Mouse (Mus musculus) brain, embryonic 14.5 days (tissue): Measurements from ENCODE around the gene 2610301B20Rik. TPM values are rescaled to one million over a fixed set of nuclear protein-coding genes. Genes with fewer than 3 reads are reported as not detected.
A peak's percentile ranks its signal among the peaks of the same experiment; 100 is the strongest.
"Not testable (repeated sequence)": the region's sequence is repeated elsewhere in the genome, so short reads cannot be mapped to it uniquely, and the experiment has no call there.

Experiments used
- DNase-seq: peaks from one replicate; pipeline ENCODE4 v3.0.0-alpha.2; 2011; ENCODE audit warnings: low read depth
- CTCF ChIP-seq: fragments of 200-500 bp; IDR thresholded peaks from 2 replicates; pipeline ENCODE4 v1.5.1; 2012; ENCODE audit warnings: inconsistent platforms, mild to moderate bottlenecking, moderate library complexity, borderline replicate concordance; ENCODE audit not compliant: insufficient read depth, insufficient read length; ENCODE audit errors: extremely low read depth
- POLR2A ChIP-seq: fragments of 200-500 bp; IDR thresholded peaks from 2 replicates; pipeline ENCODE4 v1.6.1; 2012; ENCODE audit warnings: mild to moderate bottlenecking, inconsistent platforms, borderline replicate concordance; ENCODE audit not compliant: poor library complexity, insufficient read depth, insufficient read length, severe bottlenecking; ENCODE audit errors: extremely low read depth
- polyA plus RNA-seq: library from polyadenylated mRNA; depleted of rRNA; stranded (reverse); fragments of >200 nt; gene quantifications from 2 replicates; pipeline ENCODE4 v1.2.3, GENCODE M21; 2012; rRNA removed

The 2610301B20Rik gene
- polyA plus RNA-seq, result 32.7 and 36.8 TPM in 2 replicates

GRCm38 (mm10) chr4:10873920-10874665 is at the start of gene 2610301B20Rik:
TSS of gene 2610301B20Rik (plus strand) at chr4:10874498.
- TF ChIP-seq CTCF (no peak), POLR2A (peak; percentile 71)
- peak; percentile 97 for DNase-seq

- TF ChIP-seq CTCF (no peak), POLR2A (no peak)
- DNase-seq, result no peak
These were observed 41.0 kb upstream of the 2610301B20Rik start for GRCm38 (mm10) chr4:10833273-10833672.

GRCm38 (mm10) chr4:10835252-10836051 is 38.8 kb upstream of the 2610301B20Rik start:
- TF ChIP-seq POLR2A, result no peak
- peak; percentile 65; the same call in 1 of the 2 replicates for TF ChIP-seq CTCF

DNA sequence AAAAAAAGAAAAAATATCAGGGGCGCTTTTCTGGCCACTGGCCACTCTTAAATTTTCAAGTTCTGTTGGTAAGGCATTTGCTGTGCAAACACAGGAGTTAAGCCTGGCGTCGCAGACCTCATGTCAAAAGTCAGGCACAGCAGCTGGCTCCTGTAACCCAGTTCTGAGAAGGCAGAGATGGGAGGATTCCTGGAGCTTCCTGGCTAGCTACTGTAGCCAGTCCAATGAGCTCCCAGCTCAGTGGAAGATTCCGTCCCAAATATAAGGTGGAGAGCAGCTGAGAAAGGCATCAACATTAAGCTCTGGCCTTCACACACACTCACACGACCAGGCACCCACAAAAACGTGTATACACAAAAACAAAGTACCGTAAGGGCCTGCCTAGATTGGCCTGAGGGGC is 28.4 kb upstream of the 2610301B20Rik start:
- TF ChIP-seq CTCF (no peak), POLR2A (no peak)
- no peak for DNase-seq

More at GRCm38 (mm10) chr4:10835252-10836051, 38.8 kb upstream of the 2610301B20Rik start:
- DNase-seq, result peak; percentile 62

DNA sequence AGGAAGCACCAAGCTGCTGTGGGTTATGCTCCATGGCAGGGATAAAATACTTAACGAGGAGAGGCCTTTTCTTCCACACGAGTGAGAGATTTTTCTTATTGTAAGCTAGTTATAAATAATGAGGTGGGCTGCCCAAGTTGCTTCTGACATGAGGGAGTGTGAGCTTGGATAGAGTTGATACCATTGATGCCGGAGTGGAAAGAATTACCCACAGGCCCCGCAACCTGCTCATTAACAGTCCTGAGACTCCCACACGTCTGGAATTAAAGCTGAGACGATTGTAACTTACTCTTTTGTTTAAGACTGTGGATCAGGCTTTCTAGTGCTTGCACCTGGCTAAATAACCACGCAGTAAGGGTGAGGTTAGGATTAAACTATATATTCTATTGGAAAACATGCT is 24.5 kb upstream of the 2610301B20Rik start:
- no peak for TF ChIP-seq CTCF
- TF ChIP-seq POLR2A, result no peak
- DNase-seq, result peak; percentile 15

GRCm38 (mm10) chr4:10851013-10851412 is 23.3 kb upstream of the 2610301B20Rik start:
- TF ChIP-seq POLR2A (no peak), CTCF (no peak)
- no peak for DNase-seq

DNA sequence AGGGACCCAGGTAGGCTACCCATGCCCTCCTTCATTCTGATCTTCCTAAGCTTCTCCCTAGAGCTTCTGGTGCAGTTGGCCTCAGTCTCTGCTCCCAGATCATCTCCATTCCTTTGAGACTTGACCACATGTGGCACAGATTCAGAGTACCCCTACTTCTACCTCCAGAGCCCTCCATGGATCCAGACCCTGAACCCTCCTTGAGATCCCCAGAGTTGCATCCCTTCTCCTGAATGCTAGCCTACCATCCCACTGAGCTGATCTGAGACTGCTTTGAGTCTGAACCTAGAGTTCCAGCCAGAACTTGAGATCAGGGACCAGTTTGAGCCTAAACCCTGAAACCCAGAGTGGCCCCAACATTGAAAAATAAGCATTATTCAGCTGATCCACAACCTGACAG is 15.1 kb upstream of the 2610301B20Rik start:
- TF ChIP-seq POLR2A, result no peak
- TF ChIP-seq CTCF, result no peak

DNA sequence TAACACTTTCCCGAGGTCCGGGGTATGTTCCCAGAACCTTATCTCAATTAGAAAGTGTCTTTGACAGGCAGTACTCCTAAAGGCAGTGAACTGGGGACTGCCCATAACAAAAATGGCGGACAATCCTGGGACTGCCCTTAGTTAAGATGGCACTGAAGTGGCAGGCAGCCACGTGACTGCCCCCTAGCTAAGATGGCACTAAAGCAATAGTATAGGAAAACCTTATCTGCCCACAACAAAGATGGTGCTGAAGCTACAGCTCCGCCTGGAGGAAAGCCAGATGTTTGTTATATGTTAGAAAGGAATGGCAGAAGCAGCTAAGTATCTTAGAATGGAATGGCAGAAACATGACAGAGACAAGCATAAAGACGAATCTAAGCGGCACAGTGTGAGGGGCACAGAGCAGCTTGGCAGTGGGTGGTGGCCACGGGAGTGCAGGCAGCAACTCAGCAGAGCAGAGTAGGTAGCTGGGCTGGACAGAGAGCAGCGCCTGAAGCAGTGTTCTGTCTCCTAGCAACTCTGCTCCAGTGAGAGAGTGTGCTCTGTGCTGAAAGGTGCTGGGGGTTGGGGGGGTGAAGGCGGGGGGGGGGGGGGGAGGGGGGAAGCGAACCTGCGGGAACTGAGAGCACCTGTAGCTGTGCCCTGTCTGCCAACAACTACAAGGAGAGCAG is 14.3 kb upstream of the 2610301B20Rik start:
- TF ChIP-seq POLR2A, result no peak
- TF ChIP-seq CTCF, result no peak
- DNase-seq, result peak; percentile 37

More for the DNA sequence above, 15.1 kb upstream of the 2610301B20Rik start:
- no peak for DNase-seq

- no peak for DNase-seq
- TF ChIP-seq CTCF, result no peak
- TF ChIP-seq POLR2A, result no peak
These were observed 13.5 kb upstream of the 2610301B20Rik start for GRCm38 (mm10) chr4:10860825-10861224.

GRCm38 (mm10) chr4:10862882-10863281 is 11.4 kb upstream of the 2610301B20Rik start:
- not testable (repeated sequence) for DNase-seq

GRCm38 (mm10) chr4:10872231-10872630 is 2.1 kb upstream of the 2610301B20Rik start:
- DNase-seq, result no peak
- TF ChIP-seq CTCF, result no peak
- TF ChIP-seq POLR2A, result no peak

DNA sequence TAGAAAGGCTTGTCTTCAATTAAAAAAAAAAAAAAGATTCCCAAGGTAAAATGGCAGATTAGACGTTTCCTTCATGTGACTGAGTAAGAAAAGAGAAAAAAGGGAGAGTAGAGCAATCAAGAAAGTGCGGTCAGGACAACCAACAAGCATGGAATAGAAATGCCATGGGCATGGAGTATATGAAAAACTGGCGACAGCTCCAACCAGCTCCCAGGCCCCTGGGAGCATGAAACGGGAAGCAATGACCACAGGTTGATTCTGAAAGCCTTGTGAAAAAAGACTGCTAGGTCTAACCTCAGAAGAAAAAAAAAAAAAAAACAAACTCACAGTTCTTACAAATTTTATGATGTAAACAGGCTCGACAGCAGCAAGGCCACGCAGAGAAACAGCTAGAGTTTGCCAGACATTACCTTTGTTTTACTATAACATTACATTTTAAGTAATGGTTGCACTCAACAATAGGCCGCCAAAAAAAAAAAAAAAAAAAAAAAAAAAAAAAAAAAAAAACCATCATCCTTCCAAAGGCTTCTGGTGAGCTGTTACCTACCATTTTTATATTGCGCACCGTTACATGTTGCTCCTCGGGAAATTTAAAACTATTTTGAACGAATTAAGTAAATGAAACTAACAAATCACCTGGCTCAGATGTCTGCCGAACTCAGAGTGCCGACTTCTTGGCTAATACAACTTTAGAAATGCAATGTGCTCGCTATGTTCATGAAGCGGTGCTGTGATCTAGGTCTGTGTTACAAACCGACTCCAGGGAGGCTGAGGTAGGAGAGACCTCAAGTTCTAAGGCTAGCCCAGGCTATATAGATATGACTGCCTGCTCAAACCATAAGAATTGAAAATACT is 1.4 kb upstream of the 2610301B20Rik start:
- no peak for TF ChIP-seq POLR2A
- TF ChIP-seq CTCF, result no peak
- peak; percentile 48 for DNase-seq
